Mouse (Mus musculus): Measurements from ENCODE around the gene Golm1. TPM values are rescaled to one million over a fixed set of nuclear protein-coding genes. Genes with fewer than 3 reads are reported as not detected.
A peak's percentile ranks its signal among the peaks of the same experiment; 100 is the strongest.

Gene Golm1
- total RNA-seq, 2 experiments from 2014 or later, result 22.0 to 22.7 TPM

- intact Hi-C loops (cut with DNase I), result loop anchor here (5.0 kb wide), 1 partner anchor 74 kb away; no protein-coding TSS in a partner anchor
These were observed 27.0 kb downstream of the Golm1 start for GRCm38 (mm10) chr13:59648598-59648997.

GRCm38 (mm10) chr13:59647484-59647883 lies 28.1 kb downstream of the Golm1 start:
- no peak for DNase-seq
- intact Hi-C loops (cut with DNase I), result loop anchor here (5.0 kb wide), 1 partner anchor 75 kb away; no protein-coding TSS in a partner anchor

More at GRCm38 (mm10) chr13:59648598-59648997, 27.0 kb downstream of the Golm1 start:
- DNase-seq, result no peak

DNA sequence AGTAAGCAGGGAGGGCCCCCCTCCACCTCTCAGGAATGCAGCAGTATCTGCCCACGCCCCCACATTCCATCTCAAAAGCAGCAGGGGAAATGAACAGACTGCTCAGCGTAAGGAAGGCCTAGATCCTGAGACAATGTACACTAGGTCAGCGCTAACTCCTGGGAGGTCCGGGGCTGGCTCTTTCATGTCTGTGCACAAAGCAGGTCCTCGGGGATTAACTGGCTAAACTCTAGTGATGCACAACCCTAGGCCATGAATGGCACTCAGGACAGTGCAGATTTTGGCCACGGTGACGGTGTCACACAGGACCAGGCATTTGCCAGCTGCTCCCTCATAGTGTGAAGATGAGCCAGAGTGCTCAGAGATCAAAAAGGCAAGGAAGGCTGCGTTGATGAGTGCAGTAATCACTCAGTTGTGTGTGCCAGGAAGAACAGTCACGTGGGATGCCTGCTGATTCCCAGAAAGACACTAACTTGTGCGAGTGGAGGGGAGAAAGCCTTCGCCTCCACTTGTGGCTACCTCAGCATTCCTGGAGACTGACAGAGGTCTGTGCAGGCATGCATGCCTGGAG lies 28.9 kb downstream of the Golm1 start:
- intact Hi-C loops (cut with DNase I), result loop anchor here (5.0 kb wide), 1 partner anchor 76 kb away; no protein-coding TSS in a partner anchor
- DNase-seq, result no peak

- intact Hi-C loops (cut with DNase I), result loop anchor here (5.0 kb wide), 1 partner anchor 77 kb away; no protein-coding TSS in a partner anchor
- DNase-seq, result no peak
These were observed 30.1 kb downstream of the Golm1 start for GRCm38 (mm10) chr13:59645491-59645890.

- intact Hi-C loops (cut with DNase I), result no loop called here
- DNase-seq, result no peak
These were observed 32.8 kb downstream of the Golm1 start for GRCm38 (mm10) chr13:59642818-59643217.

GRCm38 (mm10) chr13:59640178-59640440 lies 35.5 kb downstream of the Golm1 start:
- intact Hi-C loops (cut with DNase I), result no loop called here
- DNase-seq, result no peak

DNA sequence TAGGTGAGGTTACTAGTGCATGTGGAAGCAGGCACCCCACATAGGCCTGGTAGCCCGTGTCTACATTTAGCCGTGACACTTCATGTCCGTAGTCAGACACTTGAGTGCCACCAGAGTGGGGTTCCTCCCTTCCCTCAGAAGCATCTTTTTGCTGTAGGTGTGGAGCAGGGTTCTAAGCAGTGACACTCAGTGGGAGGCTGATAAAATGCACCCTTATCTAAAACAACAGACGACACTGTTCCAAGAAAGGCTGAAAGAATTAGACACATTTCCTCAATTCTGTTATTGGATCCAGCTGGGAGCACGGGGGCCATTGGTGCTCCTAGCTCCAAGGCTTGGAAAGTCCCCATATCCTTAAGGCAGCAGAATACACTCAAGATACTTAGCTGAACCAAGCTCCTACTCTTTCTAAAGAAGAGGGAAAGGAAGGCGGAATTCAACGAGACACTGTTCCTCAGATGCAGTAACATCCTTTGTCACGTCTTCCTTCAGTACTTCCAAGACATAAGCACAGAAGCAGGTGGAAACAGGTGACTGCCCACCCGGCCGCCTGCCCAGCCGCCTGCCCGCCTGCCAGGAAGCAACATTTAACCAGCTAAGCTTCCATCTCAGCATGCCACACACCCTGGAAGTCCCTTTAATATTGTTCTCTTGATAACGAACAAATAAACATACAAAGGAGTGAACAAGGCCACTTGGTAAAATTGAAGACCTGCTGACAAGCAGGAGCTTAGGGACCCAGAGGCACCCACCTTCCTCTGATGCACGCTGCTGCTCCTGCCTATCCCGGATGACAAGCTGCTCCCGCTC lies 36.0 kb downstream of the Golm1 start:
- intact Hi-C loops (cut with DNase I), result no loop called here
- no peak for DNase-seq

- intact Hi-C loops (cut with DNase I), result no loop called here
- no peak for DNase-seq
These were observed 37.8 kb downstream of the Golm1 start for GRCm38 (mm10) chr13:59637800-59638199.

DNA sequence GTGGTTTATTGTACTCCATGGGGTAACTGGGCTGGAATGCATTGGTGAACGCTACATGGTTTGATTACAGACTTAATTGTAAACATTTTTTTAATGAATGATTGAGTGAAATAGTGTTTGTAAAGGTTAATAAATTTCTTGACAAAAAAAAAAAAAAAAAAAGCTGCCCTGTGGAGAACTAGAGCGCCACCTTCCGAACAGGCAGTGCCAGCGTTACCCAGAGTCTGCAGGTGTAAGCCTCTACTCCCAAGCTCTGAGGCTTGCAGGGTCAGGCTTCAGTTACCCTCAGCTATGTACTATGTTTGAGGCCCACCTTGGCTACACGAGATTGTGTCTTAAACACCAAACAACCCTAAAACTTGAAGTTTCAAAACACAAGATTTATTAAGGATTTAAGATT lies 41.0 kb downstream of the Golm1 start:
- DNase-seq, result no peak
- intact Hi-C loops (cut with DNase I), result no loop called here

GRCm38 (mm10) chr13:59626739-59627138 lies 48.9 kb downstream of the Golm1 start:
- DNase-seq, result no peak
- intact Hi-C loops (cut with DNase I), result loop anchor here (5.0 kb wide), 1 partner anchor 101 kb away; no protein-coding TSS in a partner anchor

GRCm38 (mm10) chr13:59624903-59625302 lies 50.7 kb downstream of the Golm1 start:
- DNase-seq, result peak; percentile 70 to 76
- intact Hi-C loops (cut with DNase I), result loop anchor here (5.0 kb wide), 1 partner anchor 102 kb away; no protein-coding TSS in a partner anchor

GRCm38 (mm10) chr13:59624389-59624788 lies 51.2 kb downstream of the Golm1 start:
- intact Hi-C loops (cut with DNase I), result no loop called here
- DNase-seq, result peak in 1 of 2 experiments; percentile 14

GRCm38 (mm10) chr13:59621643-59622489 lies 53.7 kb downstream of the Golm1 start:
- intact Hi-C loops (cut with DNase I), result no loop called here

GRCm38 (mm10) chr13:59618463-59618862 lies 57.1 kb downstream of the Golm1 start:
- intact Hi-C loops (cut with DNase I), result no loop called here
- no peak for DNase-seq

More at GRCm38 (mm10) chr13:59621643-59622489, 53.7 kb downstream of the Golm1 start:
- no peak for DNase-seq

DNA sequence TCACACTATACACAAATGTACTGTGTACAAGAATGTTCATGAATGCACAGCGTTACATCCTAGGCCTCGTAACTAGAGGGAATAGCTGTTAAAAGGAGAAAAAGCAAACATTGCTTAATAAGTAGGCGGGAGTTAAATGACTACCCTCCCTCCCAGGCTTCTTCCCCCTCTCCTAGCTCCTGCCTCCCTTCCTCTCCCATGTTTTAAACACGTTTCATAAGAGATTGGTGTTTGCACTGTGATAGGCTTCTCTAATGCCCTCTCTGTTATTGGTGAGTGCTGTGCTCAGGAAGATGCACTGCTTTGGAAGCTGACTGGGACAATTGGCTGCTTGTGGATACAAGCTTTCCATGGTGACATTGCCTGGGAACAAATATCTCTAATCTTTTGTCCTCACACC lies 60.1 kb downstream of the Golm1 start:
- no peak for DNase-seq
- intact Hi-C loops (cut with DNase I), result no loop called here

DNA sequence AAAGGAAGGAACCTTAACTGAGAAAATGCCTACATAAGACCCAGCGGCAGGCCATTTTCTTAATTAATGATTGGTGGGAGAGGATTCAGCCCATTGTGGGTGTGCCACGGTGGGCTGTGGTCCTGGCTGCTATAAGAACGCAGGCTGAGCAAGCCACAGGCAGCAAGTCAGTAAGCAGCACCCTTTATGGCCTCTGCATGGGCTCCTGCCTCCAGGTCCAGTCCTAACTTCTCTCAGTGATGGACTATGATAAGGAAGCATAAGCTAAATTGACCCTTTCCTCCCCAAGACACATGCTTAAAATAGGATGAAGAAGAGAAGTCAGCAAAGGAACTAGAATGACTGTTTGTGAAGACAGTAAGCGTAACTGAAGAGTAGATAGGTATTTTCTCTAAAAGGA lies 60.5 kb downstream of the Golm1 start:
- intact Hi-C loops (cut with DNase I), result no loop called here
- no peak for DNase-seq

DNA sequence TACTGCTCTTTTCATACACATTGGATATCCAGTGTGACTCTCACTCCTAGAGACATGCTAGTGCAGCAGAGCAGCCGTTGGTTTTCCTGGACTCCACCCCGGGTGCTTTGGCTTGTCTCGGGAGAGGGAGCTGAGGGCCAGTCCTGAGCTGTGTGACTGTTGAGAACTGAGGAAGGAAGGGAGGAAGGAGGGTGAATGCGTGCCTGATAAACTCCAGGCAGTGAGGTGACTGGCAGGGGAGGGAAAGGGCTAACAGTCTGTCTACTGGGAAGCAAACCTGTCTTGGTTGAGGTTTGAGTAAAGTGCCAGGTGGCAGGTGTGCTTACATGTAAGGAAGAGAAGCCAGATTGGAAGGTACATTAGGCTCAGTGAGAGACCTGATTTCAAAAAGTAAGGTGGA lies 61.7 kb downstream of the Golm1 start:
- DNase-seq, result no peak
- intact Hi-C loops (cut with DNase I), result no loop called here

GRCm38 (mm10) chr13:59610437-59610836 lies 65.2 kb downstream of the Golm1 start:
- peak in 1 of 2 experiments; percentile 53 for DNase-seq
- intact Hi-C loops (cut with DNase I), result no loop called here

DNA sequence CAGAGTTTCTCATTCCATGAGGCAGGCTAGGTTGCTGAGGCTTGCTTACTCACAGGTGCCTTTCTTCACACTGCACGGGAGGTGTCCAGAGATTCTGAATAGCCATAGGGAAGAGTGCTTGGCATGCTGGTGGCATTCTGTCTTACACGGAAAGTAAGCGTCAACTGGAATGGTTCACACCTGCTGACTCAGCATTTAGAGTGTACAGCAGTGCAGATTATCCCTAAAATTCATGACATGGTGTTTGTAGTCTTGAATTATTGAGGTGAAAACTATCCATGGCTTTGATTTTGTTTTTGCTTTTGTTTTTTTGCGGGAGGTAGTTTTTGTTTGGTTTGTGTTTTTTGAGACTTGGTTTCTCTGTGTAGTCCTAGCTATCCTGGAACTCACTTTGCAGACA lies 65.7 kb downstream of the Golm1 start:
- no peak for DNase-seq
- intact Hi-C loops (cut with DNase I), result no loop called here

GRCm38 (mm10) chr13:59605221-59605922 lies 70.2 kb downstream of the Golm1 start:
- intact Hi-C loops (cut with DNase I), result no loop called here
- DNase-seq, result no peak

- intact Hi-C loops (cut with DNase I), result no loop called here
- no peak for DNase-seq
These were observed 71.1 kb downstream of the Golm1 start for GRCm38 (mm10) chr13:59604511-59604910.

Measured in heart, postnatal 10 days (tissue).